Mouse (Mus musculus) A20 (cell line): Measurements from ENCODE around the gene Adam11.

ENCODE experiments used
- DNase-seq: peaks from one replicate; pipeline ENCODE4 v3.0.0-alpha.2; 2011; ENCODE audit warnings: low read depth, low spot score

Gene Adam11

DNA sequence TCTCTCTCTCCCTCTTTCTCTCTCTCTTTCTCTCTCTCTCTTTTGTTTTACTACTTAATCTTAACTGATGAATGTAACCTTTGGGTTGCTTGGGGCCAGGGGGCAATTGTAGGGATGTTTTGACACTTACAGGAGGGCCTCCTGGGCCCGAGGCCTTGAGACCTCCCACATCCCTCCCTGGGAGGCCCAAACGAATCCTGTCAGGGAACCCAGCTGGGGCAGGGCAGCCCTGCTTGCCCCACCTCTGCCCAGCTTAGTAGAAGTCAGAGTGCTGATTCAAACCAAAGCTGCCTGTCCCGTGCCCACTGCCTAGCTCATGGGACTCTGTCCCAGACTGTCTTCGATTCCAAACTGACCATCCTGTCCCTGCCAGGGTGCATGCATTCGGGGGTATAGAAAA, 17.4 kb downstream of the Adam11 start:
- no peak for DNase-seq

DNA sequence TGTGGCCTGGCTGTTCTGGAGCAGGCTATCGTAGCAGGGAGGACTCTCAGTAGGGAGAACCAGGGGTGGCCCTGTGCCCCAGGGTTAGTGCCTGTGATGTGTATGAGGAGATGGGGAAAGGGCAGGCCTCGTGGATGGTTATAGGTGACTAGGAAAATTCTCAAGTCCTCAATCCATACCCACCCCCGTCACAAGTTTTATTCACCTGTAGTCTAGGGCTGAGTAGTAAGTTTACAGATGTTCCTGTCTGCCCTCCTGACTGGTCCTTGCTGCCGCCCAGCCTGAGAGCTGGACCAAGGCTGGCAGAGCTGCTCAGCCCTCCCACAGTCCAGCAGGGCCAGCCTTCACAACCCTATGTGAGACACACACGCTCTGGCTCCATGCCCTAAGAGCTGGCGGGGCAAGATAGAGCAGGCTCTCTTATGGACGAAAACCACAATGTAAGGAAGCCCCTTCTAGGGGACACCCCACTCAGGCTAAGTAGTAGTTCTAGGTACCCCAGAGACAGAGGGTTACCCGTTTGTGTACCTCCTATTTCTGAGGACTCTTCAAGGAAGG, 17.9 kb downstream of the Adam11 start:
- DNase-seq: no peak

DNA sequence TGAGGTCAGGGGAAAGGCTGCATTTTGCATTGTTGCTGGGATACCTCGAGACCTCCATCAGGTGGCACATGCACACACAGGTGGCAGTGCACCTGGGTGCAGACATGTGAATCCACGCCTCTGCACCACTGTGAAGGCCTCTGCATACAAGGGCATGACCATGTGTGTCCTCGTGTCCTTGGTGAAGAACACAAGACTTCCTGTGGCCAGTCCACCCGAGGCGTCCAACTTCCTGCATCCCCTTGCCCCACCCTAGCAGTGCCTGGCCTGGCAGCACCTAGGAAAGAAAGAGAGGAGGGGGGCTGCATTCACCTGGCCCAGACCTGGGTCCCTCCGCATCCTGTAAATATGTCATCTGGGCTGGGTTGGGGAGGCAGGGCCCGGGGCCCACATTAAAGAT, 18.6 kb downstream of the Adam11 start:
- DNase-seq: no peak

DNA sequence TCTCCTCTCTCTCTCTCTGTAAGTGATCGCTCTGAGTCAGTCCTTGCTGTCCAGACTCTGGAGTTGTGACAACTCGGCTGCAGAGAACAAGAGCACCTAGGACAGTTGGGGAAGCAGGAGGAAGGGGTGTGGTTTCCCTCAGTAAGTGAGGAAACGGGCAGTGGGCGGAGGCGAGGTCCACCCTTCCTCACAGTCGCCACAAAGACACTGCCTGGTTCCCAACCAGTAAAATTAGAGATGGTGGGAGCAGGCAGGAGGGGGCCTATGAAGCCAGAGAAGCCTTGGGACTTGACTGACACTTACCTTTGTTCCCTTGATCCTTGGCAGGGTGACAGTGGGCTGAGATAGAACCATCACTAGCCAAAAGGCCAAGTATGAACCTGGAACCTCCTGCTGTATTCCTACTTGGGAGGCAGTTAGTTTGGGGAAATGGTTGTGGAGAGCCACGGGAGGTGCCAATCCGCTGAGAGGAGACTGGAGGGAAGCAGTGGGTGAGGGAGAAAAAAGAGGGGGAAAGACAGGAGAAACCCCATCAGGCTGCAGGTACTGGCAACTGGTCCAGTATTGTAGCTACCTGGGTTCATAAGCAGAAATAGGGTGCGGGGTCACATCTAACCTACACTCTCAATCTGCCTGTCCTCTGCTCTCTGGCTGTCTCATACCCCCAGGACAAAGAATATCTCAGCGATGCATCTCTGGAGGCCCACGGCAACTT, 19.2 kb downstream of the Adam11 start:
- DNase-seq: no peak

DNA sequence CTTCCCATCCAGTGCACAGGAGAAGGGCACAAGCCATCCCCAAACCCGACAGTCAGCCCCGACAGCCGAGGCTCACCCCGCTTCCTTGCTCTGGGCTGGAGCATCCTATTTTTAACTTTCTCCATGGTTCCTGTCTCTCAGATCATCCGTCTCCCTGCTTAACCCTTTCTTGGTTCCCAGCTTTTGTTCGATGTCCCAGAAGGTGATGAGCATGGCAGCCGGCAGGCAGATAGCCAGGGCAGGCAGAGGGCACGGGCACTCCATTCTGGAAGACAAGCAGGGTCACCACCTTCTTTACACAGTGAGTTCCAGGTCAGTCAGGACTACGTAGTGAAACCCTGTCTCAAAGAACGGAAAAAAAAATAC, 19.7 kb downstream of the Adam11 start:
- no peak for DNase-seq

DNA sequence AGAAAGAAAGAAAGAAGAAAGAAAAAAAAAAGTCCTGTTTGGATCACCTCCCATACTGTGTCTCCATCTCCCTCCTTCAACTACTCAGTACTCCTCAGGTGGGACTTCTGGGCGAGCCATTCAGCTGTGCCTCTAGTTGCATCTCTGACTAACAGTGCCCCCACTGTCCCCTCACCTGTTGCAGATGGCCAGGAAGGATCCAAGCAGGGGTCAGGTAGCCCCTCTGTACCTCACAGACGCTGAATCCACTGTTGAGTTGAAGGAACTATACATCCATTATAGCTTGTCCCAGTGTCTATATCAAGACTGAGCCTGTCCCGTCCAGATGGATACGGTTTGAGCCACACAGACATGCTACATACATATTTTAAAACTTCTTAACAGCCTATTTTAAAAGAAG, 20.3 kb downstream of the Adam11 start:
- no peak for DNase-seq

DNA sequence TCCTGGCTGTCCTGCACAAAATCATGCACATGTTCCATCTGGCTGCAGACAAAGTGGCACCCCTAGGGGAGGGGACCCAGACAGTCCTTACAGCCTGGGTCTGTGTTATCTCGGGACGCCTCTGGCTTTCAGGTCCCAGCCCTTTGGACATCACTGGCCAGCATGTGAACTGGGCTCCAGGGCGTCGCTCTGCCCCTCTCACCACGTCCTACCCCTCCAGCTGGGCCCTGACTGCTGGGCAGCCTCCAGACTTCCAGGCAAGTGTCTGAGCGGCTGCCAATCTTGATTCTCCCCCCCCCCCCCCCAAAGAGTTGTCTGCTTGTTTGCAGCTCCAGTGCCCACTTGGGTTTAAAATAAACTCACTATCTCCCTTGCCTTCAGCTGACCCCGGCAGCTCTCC, 22.2 kb downstream of the Adam11 start:
- no peak for DNase-seq

DNA sequence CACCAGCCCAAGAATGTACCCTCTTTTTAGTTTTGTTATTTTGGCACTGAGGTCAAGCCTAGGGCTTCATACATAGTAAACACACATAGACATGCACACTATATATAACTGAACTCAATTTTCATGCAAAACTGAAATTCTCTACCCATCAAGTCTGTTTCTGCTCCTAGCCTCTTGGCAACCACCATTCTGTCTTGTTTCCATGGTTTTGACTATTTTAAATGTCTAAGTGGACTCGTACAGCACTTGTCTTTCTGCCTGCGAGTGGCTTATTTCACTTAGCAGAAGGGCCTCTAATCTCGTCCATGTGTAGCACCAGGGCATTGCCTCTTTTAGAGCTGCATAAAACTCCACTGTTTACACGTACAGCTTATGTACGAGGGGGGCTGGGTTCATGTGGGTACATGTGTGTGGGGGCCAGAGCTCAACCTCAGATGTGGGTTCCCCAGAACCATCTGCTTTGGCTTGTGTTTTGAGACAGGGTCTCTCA, 26.5 kb downstream of the Adam11 start:
- no peak for DNase-seq

DNA sequence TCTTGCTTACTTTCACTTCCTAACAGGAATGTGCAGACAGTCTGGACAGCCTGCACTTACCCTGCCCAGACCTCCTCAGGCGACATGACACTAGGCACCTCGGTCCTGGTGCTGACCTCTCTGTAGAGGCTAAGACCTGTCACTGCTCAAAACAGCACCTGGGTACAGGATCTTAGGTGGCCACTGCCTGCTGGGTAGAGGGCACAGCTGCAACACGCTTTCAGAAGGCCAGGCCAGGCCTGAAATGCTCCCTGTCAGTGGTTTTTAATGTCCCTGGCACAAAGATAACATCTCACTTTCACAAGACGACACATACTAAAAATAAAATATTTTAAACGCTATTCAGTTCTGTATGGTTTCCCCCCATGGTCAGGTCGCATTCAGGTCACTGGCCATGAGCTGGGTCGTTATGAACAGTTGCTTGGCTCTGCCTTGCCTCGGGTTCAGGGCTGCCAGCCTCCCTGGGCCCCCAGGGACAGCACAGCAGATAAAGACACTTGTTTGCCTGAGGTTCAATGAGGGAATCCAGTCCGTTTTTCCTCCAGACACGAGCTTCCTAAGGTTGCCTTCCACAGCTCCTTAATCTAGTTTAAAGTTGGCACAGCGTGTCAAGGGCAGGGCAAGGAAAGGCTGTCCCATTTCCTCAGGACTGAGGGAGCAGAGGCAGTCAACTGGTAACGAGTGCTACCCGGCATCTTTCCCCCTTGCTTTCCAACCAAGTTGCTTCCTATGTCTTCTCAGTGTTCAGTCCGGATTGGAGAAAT, 30.6 kb downstream of the Adam11 start:
- DNase-seq: no peak

DNA sequence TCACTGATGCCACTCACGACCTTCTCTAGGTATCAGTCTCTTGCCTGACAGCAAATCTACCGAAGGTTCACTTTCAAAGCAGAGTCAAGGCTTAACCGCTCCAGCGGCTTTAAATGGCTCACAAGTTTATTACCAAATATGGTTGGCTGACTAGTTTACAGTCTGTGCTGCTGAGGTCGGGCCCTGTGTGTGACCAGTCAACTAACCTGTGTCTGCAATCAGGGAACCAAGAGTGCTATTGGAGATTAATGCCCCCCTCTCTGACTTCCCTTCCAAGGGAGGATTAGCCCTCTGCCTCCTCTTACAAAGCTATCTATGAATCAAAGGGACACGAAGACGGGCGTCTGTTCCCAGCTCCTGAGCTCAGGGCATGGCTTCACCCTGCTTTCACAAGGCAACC, 32.9 kb downstream of the Adam11 start:
- no peak for DNase-seq

DNA sequence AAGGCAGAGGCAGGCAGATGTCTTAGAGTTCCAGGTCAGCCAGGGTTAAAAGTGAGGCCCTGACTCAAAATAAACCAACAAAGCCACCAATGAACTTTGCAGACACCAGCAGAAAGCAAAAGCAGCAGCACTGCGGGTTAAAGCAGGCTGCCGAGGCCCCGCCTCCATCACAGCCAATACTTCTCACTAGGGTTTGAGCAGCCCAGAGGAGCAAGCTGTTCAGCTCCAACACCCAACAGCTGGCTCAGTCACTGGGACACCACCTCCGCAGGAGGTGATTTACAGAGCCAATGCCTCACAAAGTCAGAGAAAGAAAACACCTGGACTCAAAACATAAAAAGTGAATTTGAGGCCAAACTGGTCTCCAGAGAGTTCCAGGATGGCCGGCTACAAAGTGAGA, 42.2 kb downstream of the Adam11 start:
- peak; percentile 19 for DNase-seq

DNA sequence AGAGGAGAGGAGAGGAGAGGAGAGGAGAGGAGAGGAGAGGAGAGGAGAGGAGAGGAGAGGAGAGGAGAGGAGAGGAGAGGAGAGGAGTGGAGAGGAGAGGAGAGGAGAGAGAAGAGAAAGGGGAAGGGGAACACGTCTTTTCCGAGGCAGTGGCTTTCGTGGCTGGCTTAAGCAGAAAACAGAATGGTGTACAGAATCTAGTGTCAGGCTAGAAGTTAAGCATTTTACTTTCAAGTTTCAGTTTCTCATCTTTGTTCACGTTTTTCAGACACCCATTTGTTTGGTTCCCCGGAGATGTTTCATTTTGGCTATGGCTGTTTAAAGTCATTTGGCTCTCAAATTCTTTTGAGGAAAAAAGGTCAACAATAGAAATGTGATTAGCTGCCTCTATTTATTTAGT, 47.0 kb downstream of the Adam11 start:
- peak; percentile 31 for DNase-seq

DNA sequence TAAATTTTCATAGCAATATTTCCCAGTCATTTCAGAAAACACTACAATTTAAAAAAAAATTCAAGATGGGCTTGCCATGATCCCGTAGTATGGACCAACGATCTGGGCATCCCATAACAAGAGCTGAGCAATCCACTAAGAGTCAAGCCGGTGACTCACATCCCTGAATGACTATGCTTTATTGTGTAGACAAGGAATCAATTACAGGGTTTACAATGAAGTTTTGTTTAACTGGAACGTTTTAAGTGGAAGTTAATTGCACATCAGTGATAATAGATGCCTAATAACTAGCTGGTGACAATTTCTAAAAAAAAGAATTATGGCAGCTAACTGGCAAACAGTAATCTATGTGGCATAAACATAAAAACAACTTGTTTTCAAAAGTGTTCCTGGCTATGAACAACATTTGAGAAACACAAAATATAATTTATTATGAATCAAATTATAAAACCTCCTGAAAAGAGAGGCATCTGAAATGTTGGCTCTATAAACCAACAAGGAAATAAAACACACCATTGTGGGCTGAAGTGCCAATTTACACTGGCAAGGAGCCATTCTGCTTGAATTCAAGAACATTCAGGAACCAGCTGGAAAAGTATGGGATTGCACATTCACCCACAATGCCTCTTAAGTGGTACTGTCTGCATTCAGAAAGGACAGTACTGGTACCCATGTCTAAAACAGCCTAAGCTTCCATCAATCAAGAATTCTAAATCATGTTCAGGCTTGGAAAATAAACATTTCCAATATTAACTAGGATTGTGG, 49.7 kb downstream of the Adam11 start:
- DNase-seq: no peak

DNA sequence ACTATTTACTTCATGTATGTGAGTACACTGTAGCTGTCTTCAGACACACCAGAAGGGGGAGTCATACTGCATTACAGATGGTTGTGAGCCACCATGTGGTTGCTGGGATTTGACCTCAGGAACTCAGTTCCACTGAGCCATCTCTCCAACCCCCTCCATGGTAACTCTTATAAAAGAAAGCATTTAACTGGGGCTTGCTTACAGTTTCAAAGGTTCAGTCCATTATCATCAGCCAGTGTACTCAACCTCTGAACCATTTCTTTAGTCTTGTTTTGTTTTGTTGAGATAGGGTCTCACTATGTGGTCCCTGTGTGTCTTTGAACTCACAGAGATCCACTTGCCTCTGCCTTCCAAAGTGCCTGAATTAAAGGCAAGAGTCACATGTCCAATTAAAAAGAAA, 53.6 kb downstream of the Adam11 start:
- DNase-seq: no peak

DNA sequence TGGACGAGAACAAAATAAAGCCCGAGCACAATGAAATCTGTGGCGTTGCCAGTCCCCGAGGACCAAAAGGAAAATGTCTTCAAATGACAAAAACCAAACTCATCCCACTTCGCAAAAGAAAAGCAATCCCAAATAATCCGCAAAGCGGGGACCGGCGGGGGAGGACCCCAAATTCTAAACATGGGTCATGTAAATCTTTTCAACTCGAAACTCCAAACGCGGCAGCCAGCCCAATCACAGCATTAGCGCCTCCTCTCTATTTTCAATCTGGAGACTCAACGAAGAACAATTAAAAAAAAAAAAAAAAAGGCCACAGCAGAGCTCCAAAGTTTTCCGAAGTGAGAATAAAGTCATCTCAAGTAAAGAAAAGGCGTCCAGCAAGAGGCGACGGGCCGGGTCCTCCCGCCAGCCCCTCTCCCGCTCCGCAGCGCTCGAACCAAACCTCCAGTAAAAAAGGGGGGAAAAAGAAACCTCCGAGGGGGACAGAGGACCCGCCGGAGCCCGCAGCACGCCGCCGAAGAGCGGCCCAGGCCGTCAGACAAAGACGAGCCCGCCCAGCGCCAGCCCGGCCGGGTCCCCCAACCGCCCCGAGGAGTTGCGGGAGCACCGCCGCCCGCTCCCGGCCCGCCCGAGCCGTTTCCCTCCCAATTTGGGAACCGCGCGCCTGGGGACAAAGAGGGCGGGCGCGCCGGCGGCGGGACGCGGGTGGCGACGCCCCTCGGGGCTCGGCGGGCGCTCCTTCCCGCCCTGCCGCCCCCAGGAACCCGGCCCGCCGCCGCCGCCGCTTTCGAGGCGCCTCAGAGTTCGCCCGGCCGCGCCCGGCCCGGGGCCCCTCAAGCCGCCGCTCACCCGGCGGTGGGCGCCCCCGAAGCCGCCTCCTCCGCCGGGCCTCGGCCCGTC, 57.1 kb downstream of the Adam11 start:
- no peak for DNase-seq

DNA sequence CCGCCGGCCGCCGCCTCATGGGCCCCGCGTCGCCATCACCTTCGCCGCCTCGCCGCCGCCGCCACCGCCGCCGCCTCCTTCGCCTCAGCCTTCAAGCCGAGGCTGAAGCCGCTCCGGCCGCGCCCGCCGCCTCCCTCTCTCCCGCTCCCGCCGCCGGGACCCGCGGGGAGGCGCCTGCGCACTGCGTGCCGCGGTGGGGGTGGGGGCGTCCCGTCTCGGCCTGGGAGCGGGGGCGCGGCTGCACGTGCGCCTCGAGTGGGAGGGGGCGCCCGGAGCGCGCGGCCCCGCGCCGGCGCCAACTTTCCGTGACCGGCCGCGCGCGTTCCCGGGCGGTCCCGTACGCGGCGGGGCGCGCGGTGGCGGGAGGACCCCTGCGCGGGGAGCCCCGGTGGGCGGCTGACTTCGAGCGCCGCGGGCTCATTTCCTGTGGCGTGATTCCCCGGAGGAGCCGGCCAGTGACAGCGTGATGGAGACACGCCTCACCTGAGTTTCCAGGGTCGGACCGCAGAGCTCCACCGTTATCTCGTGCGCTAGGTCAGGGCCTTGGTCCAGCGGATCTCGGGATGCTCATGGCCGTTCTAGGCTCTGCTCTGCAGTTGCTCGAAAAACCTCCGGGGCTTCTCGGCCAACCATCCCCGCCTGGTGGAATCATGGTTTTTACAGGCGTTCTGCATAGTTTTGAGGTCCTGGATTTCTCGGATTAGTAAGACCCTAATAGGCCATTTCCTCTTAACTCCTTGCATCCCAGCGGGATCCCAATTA, 58.0 kb downstream of the Adam11 start, which contains the start of gene Gjc1:
Gene Gjc1 (minus strand): TSS at position 680 of the 762 bp plus-strand sequence.
- DNase-seq: no peak

DNA sequence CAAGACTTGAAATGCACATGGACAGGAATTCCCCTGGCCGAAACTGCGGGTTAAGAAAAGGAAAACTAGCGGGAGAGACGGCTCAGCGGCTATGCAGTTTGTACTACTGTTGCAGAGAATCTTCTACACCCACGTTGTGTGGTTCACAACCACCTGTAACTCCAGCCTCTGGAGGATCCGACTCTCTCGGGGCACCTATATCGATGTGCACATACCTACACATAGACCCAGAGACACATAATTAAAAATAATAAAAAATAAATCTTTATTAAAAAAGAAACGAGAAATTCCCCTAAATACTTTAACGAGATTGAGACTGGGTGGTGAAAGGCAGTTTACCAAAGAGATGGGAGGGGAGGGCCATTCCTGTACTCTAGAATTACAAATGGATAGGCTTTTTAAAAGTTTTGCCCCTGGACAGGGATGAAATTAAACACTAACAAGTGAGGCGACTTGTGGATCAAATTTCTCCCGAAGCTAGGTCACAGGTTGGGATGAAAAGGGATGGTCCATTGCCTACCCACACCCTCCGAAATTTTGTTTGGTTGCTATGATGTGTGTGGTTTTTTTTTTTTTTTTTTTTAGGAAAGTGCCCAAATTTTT, 58.6 kb downstream of the Adam11 start:
- DNase-seq: no peak

DNA sequence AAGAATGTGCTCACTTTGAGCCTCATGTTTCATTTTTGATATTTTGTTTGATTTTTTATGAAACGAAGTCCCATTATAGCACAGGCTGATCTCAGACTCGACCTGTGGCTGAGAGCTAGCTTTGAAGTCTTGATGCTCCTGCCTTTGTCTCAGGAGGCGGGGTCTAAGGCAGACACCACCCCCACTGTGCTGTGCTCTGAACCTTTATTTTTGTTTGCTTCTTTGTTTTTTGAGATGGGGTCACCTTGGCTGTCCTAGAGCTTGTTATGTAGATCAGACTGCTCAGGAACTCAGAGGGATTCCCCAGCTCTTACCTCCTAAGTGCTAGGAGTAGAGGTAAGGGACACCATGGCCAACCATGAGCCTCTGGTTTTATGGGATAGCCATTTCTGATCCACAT, 59.2 kb downstream of the Adam11 start:
- DNase-seq: no peak

DNA sequence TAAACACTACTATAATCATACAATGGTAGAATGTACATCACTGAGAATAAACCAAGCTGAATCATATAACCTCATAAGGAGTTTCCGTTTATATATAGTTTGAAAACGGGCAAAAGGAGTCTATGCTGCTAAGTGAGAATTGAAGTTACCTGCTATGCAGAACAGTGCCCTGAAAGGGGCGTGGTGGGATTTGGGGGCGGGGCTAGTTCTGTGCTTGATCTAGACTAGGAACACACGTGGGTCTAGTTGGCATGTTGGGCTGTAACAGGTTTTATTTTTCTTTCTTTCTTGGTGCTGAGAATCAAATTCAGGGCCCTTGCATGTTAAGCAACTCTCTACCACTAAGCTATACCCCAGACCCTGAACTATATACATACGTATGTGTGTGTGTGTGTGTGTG, 60.0 kb downstream of the Adam11 start:
- peak; percentile 22 for DNase-seq

DNA sequence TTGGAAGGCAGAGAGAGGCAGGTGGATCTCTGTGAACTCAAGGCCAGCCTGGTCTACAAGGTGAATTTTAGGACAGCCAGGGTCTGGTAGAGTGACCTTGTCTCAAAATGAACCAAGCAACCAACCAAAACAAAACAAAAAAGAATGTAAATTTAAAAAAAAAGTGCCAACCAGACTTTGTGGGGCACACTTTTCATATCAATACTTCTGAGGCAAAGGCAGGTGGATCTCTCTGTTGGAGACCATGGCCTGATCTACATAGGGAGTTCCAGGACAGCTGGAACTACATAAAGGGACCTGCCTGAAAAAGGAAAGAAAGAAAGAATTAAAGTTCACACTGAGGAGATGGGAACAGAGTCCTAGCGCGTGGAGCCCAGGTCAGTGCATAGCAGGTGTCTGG, 65.2 kb downstream of the Adam11 start:
- no peak for DNase-seq
